Mouse (Mus musculus) cortical plate, adult 2 months (tissue): ENCODE measurements around the gene Psmc3ip.

Experiments used
- CTCF ChIP-seq: fragments of 200-500 bp; IDR thresholded peaks from 2 replicates; pipeline ENCODE4 v1.5.1; 2011; ENCODE audit warnings: mild to moderate bottlenecking, control low read depth, low read length; ENCODE audit not compliant: insufficient read depth; ENCODE audit errors: extremely low read depth
- POLR2A ChIP-seq: fragments of 200-500 bp; IDR thresholded peaks from 2 replicates; pipeline ENCODE4 v1.6.1; 2011; ENCODE audit warnings: mild to moderate bottlenecking, low read length, control low read depth; ENCODE audit not compliant: insufficient read depth; ENCODE audit errors: extremely low read depth

- no peak for TF ChIP-seq CTCF
- no peak for TF ChIP-seq POLR2A
Measured at GRCm38 (mm10) chr11:101109351-101109750, 14.1 kb upstream of the Psmc3ip start.
